Mouse (Mus musculus): ENCODE measurements around the gene Ankrd11. TPM values are rescaled to one million over a fixed set of nuclear protein-coding genes. Genes with fewer than 3 reads are reported as not detected.
A peak's percentile ranks its signal among the peaks of the same experiment; 100 is the strongest.

Gene Ankrd11
- total RNA-seq, 1 experiment from 2014 or later: 111 TPM

DNA sequence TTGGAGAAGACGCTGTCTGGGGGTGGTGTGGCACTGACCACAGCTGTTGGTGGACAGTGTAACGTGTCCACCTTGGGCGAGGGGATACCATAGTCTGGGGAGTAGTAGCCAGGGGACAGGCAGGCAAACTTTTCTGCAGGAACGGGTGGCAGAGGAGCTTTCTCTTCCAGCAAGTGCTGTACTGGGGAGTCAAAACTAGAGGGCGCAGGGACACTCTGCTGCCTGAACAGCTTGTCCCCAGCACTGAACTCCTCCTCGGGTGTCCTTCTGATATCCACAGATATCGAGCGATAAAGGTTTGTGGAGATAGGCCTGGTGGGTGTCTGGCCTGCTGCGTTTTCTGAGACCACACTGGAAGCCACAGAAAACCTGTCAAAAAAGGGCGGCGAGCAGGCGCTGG, 150.6 kb downstream of the Ankrd11 start:
- DNase-seq: no peak

DNA sequence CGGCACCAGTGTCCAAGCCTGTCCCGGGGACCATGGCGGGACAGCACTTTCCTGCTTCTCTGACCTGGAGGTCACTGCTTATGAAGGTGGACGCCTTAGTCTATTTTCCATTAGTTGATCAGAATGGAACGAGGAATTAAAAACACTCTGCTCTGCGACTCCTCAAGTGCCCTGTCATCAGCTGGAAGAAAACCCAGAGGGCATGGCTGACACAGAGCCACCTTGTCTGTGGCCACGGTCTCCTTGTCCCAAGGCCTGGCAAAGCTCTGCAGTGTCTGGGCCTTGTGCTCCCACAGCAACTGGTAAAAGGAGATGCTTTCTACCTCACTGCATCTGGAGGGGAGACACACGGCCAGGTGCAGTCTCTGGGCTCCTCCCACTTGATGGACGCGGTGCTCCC, 158.4 kb downstream of the Ankrd11 start:
- DNase-seq: no peak

DNA sequence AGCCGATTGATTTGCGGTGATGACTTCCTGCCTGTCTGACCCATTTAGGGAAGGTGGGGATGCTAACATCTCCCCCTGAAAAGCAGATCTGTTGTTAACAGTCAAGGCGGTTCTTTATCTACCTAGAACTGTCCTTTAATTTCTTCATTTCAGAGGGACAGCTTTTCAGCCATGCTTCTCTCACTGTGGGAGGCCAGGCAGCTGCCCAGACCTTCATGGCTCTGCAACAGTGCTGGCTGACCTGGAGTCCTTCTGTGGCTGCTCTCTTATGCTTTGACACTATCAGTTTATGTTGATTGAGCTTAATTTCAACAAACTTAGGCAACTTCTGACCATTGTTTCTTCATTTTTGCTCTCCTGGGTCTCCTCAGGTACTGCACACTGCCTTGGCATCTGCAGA, 161.8 kb downstream of the Ankrd11 start:
- DNase-seq: no peak

DNA sequence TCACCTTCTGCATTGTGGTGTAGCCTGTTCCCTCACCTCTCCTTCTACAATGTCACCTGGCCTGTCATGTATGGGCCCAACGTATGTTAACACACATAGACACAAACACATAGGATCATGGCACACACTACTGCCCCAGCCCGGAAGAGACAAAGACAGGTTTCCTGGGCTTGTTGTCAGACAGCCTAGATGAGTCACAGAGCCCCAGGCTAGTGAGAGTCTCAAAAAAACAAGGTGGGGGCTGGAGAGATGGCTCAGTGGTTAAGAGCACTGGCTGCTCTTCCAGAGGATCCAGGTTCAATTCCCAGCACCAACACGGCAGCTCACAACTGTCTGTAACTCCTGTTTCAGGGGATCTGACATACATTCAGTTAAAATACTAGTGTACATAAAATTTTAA, 163.8 kb downstream of the Ankrd11 start:
- DNase-seq: no peak

DNA sequence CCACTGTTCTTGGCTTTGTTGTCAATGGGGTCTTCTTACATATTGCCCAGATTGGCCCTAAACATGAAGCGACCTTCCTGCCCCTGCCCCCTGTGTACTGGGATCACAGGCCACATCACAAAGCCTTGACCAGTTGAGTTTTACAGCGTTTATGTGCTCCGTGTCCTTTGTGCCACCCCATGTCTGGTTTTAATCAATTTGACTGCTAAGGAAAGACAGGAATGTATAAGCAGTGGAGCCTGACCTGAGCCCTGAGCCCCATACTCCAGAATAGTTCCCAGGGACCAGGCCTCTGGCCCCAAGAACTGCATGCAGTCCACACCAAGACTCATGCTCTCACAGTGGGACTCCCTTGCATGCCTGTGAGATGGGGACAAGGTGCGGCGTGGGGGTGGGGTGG, 166.9 kb downstream of the Ankrd11 start:
- no peak for DNase-seq

DNA sequence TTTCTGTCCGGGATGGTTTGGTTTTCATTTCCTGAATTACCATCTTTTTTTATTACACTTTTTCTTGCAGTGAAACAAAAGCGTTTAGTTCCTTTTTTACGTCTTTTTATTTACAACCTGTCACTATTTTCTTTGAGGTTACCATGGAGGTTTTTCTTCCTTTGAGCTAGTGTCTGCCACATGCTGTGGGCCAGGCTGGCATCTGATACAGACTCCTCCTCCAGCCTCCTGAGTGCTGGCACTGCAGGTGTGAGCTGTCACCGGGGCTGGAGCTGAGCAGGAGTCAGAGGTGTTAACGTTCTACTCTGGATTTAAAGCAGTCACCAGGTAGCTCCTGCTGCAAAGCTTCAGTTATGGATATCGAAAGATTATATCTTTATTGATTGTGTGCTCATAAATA, 168.9 kb downstream of the Ankrd11 start:
- DNase-seq: no peak

DNA sequence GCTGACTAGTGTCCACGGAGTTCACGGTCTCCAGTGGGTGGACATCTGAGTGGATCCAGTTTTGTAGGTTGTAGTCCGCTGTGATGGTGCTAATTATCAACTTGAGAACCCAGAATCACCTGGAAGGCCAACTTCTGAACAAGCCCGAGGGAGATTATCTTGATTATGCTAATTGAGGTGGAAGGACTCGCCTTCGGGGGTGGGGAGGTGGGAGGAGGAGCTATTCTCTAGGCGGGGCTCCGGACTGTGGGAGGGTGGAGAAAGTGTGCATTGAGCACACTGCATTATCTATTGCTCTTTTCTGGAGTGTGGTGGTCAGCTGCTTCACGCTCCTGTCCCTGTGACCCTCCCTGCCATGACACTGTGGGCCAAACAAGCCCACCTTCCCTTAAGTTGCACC, 170.4 kb downstream of the Ankrd11 start:
- DNase-seq: no peak

DNA sequence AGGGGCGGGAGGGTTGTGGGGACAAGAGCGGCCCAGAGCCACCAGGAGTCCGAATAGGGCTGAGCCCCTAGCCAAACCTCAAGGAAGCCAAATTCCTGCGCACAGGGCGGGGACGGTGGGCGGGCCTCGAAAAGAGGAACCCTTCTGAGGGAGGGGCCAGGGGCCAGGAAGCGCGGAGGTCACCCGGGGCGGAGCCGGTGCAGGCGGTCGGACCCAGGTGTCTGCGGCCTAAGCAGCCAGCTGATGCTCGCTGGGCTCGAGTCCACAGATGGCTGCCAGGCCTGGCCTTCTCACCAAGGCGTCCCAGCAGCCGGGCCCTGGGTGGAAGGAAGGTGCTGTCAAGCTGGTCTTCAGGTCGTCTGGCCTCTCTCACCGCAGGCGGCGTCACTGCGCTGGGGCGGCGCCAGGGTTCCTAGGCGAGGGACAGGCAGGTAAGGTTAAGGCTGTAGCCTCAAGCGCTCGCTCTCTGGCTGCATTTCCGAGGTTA, 171.7 kb downstream of the Ankrd11 start:
- DNase-seq: no peak

DNA sequence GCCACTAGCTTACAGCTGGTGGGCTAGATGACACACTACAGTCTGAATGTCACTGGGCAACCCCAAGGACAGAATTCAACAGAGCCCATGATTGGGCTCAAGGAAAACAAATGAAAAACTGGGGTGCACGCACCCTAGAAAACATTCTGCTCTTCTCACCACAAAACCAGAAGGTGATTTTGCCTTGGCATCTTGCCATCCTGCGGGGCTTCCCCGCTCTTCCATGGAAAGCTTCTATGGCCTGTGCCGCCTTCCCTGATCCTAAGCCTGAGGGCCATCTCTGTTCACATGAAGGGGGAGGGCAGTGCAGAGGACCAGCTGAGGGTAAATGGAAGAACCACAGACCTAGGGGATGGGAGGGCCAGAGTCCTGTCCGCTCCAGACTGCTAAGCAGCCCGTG, 174.1 kb downstream of the Ankrd11 start:
- no peak for DNase-seq

DNA sequence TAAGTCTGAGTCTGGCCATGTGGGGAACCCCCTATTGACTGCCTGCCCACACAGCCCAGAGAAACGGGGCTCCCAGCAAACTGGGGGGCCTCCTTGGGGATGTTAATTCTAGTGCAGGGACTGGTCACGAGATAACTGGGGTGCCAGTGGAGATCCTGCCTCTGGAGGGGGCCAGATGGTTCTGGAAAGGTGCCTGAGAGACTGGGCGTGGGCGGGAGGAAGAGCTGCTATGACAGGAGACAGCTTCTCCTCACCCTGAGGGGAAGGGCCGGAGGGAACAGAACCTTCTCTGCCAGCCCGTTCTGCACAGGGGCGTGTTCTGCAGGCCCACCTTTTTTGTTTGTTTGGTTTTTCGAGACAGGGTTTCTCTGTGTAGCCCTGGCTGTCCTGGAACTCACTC, 175.8 kb downstream of the Ankrd11 start:
- no peak for DNase-seq

DNA sequence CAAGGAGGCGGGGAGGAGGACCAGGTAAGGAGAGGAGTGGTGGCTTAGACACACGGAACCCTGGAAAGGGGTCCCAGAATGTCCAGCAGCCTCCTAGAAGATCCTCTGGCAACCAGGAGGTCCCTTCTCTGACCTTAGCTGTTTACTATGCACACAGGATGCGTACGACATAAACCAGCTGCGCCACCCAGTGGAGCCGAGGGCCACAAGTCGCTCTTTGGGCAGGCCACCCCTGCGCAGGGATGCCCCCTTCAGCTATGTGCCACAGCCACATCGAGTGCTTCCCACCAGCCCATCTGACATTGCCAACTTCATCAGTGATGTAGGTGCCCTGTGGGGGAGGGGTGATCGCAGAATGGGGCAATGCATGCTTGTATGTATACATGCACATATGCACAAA, 176.6 kb downstream of the Ankrd11 start:
- DNase-seq: no peak

DNA sequence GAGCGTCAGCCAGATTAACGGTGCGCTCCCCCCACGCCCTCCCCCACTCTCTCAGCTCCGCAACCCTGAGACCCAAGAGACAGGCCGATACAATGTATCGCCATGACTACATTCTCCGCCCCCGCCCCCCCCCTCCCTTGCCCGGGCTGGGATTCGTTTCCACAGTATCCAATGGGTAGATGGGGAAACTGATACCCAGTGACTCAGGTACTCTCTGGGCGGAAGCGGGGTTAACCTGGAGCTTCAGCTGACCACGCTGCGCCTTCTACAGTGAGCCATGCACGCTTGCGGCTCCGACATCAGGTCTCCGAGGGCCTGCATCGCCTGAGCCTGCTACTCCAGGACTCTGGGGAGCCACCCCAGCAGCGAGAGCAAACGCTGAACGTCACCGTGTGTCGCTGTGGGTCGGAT, 177.4 kb downstream of the Ankrd11 start:
- DNase-seq: no peak

DNA sequence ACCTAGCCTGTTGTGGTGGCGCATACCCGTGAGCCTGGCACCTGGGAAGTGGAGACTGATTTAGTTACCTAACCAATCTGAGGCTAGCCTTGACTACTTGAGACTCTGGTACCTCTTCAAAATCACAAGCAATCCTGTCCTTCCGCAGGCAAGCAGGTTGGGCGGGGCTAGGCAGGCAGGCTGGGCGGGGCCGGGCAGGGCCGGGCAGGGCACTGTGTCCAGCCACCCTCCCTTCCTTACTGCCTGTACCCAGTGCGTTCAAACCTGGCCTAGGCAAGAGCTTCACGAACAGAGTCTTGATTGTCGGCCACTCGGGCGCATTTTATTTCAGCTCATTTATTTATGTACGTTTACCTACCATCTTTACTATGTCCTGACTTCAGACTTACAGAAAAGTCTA, 182.2 kb downstream of the Ankrd11 start:
- DNase-seq: no peak

DNA sequence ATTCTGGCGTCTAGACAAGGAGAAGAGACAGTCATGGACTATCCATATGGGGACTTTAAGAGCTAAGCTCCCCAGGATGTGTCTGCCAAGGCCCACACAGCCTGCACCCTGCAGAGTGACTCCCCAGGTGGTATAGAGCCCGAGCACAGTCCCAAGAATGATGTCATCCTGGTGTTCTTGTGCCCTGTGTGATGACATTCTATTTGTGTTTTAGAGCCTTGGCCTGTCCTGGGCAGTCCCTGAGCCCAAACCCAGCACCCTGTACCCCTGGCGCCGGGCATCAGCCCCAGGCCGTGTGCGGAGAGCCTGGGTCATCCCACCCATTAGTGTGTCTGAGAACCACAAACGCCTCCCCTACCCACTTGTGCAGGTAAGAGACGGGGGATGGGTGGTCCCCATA, 185.8 kb downstream of the Ankrd11 start:
- no peak for DNase-seq

DNA sequence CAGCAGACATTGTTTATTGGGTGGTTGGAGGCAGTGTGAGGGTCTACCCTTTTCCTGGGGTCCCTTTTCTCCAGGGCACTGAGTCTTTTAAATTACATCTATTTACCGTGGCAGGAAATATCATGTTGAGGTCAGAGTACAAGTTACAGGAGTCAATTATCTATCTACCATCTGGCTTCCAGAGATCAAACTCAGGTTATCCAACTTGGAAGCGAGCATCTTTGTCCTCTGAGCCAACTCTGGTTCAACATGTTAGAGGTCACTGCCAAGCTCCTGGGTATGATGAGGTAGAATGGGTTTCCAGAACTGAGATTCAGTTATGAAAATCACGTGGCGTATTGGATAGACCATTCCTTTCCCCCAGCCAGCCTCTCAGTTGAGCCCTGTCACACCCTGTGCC, 187.0 kb downstream of the Ankrd11 start:
- DNase-seq: no peak

DNA sequence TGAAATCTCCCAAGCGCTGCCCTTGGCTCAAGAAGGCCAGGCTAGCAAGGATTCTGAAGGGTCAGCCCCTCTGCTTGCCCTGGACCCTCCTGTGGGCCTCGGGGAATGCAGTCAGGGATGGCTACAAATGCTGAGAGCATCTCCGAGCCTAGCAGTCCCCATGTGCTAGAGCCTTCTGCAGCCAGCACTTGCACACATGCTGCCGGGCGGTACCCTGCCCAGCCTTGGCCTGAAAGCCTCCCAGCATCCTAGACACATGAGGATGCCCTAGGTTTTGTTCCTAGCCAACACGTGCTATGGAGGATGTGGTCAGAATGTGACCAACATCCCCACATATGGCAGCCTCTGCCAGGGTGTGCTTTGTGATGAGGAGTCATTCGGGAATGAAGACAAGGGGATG, 187.7 kb downstream of the Ankrd11 start:
- DNase-seq: no peak

DNA sequence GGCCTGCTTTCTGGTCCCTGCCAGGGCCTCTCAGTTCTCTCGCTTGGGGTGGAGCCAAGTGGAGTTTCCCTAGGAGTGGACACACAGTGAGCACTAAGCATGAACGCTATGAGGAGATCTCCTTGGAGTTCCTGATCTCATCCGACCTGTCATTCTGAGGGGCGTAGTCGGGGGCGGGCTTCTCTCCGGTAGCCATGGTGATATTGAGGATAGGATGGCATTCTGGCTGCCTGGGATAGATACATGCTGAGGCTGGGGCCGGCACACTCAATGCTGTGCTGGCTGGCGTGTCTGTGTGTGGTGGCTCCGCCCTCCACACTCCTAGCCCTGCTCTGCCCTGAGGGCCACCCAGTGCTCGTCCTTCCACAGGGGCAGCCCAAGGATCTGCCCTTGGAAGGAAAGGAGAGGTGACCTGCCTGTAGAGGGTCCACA, 188.7 kb downstream of the Ankrd11 start:
- DNase-seq: no peak

DNA sequence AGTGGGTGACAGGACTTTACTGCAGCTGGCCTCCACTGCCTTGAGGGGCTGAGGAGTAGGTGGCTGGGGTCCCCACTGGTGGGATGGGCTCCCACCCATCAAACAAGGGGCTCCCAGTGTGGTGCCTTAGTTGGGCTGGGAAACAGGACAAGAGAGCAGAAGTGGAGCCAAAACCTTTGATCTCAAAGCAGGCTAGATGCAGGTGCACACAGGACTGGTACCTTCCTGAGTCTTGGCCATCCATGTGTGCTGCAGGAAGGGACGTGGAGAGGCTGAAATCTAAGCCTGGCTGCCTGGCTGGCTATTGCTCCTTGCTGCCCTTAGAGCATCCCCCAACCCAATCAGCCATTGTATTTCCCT, 189.6 kb downstream of the Ankrd11 start:
- DNase-seq: no peak

DNA sequence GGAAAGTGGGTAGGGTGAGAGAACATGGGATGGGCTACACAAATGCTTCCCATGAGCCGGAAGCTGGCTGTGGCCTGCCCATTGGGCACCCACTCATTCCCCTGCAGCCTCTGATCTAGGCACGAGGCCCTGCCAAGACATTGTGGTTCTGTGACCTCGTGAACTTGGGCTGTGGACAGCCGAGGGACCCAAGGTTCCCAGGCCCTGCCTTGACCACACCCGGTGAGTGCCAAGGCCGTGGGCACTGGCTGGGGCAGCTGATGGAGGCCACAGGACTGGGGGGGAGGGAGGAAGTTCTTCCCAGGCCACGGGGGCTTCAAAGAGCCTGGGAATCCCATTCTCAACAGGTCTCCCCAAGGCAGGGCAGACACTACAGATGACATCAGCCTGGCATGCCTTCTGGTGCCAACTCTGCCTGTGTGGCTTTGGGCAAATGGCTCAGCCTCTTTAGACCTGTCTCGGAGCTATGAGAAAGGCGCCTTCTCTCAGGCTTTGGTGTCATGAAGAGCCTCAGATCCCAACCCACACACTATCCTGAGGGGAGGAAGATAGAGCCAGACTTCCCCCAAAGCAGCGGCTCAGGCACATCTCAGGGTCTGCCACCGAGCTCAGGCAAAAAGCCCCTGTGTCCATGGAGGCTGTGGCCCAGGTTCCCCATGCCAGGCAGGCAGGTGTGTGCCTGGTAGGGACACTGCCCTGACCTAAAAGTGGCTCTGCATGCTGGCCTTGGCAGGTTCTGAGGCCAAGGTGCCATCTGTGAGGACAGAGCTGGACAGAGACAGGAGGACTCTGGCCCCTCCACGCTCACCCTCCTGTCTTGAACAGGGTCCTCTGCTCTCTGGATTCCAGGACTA, 190.2 kb downstream of the Ankrd11 start:
- peak; percentile 40 for DNase-seq

DNA sequence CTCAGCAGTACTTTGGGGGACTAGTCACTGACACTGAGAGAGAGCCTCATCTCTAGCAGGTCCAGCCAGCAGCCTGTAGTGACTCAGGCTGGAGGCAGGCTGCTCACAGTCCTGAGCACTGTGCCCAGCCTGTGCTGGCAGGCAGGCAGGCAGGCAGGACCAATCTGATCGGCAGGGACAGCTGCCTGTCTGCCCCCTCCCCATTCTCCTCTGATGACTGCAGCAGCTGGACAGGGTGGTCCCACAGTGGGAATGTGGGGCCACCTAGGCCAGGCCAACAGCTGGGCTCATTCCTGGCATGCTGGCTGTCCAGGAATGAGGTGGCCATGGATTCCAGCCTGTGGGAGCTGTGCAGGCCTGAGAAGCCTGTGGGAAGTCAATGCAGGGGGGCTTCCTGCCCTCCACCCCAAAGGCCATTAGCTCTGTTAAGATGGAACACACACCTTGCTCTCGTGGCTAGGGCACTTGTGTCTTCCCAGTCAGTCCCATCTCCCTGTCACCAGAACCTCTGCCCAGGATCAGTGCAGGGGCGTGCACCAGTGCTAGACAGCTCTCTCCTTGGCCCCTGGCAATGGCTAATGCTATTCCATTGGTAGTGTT, 191.3 kb downstream of the Ankrd11 start:
- no peak for DNase-seq

DNA sequence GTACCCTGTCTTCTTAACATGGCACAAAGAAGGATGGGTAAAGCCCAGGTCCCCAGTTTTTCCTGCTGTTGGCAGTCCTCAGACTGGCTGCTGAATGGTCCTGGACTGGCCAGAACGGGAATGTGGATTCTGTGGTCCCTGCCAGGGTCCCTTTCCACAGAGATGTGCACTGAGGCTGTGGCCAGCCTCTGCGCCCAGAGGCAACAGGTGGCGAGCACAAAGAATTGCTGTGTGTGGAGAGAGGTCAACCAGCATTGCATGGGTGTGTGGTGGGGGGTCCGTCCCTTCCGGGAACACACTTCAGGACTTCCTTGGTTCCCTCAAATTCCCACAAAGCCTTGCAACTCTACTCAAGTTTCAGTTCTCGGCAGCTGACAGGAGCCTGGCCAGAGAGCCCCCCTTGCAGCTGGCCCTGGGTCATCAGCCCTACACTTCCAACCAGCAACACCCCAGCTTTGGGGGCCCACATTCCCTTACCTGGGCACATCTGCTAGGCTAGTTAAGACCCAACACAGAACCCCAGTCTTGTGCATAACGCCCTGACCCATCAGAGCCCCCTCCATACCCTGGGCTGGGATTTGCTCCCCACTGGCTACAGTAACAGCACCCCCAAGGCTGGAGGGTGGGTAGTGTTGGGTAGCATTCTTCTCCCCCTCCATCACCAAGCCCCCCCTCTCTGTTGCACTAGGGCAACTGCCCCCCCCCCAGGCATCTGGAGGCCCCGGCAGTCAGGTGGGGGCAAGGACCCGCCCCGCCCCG, 192.7 kb downstream of the Ankrd11 start:
- no peak for DNase-seq

DNA sequence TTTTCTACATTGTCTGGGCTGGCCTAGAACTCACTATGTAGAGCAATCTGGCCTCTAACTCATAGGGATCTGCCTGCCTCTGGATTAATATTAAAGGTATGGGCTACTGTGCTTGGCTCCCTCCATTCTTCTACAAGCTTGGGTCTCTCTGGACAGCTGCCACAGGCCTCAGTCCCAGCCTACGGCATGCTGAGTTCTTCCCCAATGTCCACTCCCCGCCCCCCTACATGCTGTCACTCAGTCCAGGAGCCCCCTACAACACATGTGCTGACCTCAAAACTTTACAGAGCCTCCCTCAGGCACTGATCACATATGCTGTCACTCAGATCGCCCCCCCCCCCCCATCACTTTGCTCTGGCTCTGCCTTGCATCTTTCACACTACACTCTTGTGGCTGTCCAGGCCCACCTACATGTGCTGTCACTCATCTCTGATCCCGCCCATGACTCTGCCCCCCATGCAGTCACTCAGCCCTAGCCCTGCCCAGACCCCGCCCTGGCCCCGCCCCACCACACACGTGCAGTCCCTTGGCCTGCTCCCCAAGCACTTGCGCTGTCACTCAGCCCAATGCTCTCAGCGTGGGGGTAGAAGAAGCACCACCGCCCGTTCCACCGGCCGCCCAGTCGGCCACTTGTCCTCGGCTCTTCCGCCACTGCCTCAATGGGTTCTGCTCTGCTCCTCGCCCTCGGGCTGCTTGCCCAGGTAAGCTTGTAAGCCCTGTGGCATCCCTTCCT, 194.1 kb downstream of the Ankrd11 start, which contains the start of gene Cdh15:
Cdh15 (plus strand) TSS at position 138 of the 733 bp plus-strand sequence.
- DNase-seq: peak; percentile 49

Measured in adrenal gland, postnatal 25 days (tissue).